Mouse (Mus musculus): ENCODE data around the gene Bok. TPM values are rescaled to one million over a fixed set of nuclear protein-coding genes. Genes with fewer than 3 reads are reported as not detected.

The Bok gene
- polyA plus RNA-seq, 1 experiment from 2014 or later = 66.9 TPM

DNA sequence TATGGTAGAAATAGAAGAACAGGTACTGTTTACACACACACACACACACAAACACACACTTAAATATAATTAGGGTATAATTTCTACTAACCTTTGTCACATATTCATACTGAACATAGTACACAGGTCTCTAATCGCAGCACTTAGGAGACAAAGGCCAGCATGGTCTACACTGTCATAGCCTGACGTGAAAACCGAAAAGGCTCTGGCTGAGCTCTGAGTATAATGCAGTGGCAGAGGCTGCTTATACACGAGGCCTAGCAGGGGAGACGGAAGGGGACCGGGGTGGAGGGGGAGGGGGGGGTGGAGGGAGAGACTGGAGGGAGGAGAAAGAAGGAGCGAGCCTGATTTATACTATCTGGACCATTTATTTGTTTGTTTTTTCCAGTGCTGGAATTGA lies 36.1 kb downstream of the Bok start:
- H3K27ac ChIP-seq (replicated peaks) = no peak overlapping the region
- DNase-seq (ENCODE audit: low spot score) = no peak
- 57% methylated on average over 7 of the region's 7 CpGs for WGBS
- no peaks in the 10 kb centered on the region for H3K4me1 ChIP-seq (replicated peaks; ENCODE audit: control insufficient read depth, insufficient read depth)
- ATAC-seq (ENCODE audit: low FRiP score, low TSS enrichment) = no peak
- H3K9ac ChIP-seq (ENCODE audit: low read length) = no peak overlapping the region
- no peak overlapping the region for H3K4me2 ChIP-seq (replicated peaks; ENCODE audit: low read depth)
- no peaks in the 10 kb centered on the region for H3K36me3 ChIP-seq (ENCODE audit: control insufficient read depth, insufficient read depth, low read length)
- no peak overlapping the region for H3K4me3 ChIP-seq (ENCODE audit: low read depth, low read length)
- H3K27me3 ChIP-seq (ENCODE audit: control insufficient read depth, insufficient read depth, low read length) = no peaks in the 10 kb centered on the region
- TF ChIP-seq EP300 (optimal IDR thresholded peaks at IDR 0.05) (no peak), CTCF (IDR thresholded peaks at IDR 0.05; ENCODE audit: low read depth) (no peak)
- H3K9me3 ChIP-seq (ENCODE audit: control insufficient read depth, low read length) = no peaks in the 10 kb centered on the region

DNA sequence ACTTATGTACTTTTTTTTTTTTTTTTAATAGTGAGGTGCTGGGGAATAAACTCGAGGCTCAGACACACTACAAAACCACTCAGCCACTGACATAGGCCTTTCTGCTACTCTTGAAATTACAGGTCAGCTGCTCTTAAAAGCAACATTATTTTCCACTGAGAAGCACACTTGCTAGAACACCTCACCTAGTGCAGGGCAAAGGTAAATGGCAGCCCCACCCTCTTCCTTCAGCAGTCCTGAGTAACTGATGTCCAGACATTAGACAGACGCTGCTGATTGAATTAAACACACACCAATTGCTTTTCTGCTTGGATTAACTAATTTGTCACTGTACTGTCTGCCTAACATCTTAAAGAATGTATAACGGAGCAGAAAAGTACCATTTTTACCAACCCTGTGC lies 39.2 kb downstream of the Bok start:
- WGBS = 75% methylated on average over 3 of the region's 3 CpGs
- Histone ChIP-seq H3K4me2 (replicated peaks; ENCODE audit: low read depth) (no peak overlapping the region), H3K4me3 (ENCODE audit: low read depth, low read length) (no peak overlapping the region), H3K9ac (ENCODE audit: low read length) (no peak overlapping the region), H3K4me1 (replicated peaks; ENCODE audit: control insufficient read depth, insufficient read depth) (no peaks in the 10 kb centered on the region), H3K27ac (replicated peaks) (no peak overlapping the region), H3K9me3 (ENCODE audit: control insufficient read depth, low read length) (no peaks in the 10 kb centered on the region), H3K36me3 (ENCODE audit: control insufficient read depth, insufficient read depth, low read length) (no peaks in the 10 kb centered on the region), H3K27me3 (ENCODE audit: control insufficient read depth, insufficient read depth, low read length) (no peaks in the 10 kb centered on the region)
- peak; percentile 62 for ATAC-seq (ENCODE audit: low FRiP score, low TSS enrichment)
- TF ChIP-seq CTCF (IDR thresholded peaks at IDR 0.05; ENCODE audit: low read depth) = no peak
- no peak for TF ChIP-seq EP300 (optimal IDR thresholded peaks at IDR 0.05)
- DNase-seq (ENCODE audit: low spot score) = no peak

- ATAC-seq (ENCODE audit: low FRiP score, low TSS enrichment) (no peak; the same call in 1 of the 2 replicates), DNase-seq (ENCODE audit: low spot score) (no peak)
- Histone ChIP-seq H3K27me3 (ENCODE audit: control insufficient read depth, insufficient read depth, low read length) (no peaks in the 10 kb centered on the region), H3K27ac (replicated peaks) (no peak overlapping the region; the same call in 1 of the 2 replicates), H3K4me1 (replicated peaks; ENCODE audit: control insufficient read depth, insufficient read depth) (no peaks in the 10 kb centered on the region), H3K4me2 (replicated peaks; ENCODE audit: low read depth) (no peak overlapping the region), H3K9ac (ENCODE audit: low read length) (no peak overlapping the region), H3K4me3 (ENCODE audit: low read depth, low read length) (no peak overlapping the region), H3K36me3 (ENCODE audit: control insufficient read depth, insufficient read depth, low read length) (no peaks in the 10 kb centered on the region), H3K9me3 (ENCODE audit: control insufficient read depth, low read length) (no peaks in the 10 kb centered on the region)
- WGBS = 89% methylated on average over 5 of the region's 5 CpGs
- no peak for TF ChIP-seq CTCF (IDR thresholded peaks at IDR 0.05; ENCODE audit: low read depth)
- no peak for TF ChIP-seq EP300 (optimal IDR thresholded peaks at IDR 0.05)
These were observed 40.2 kb downstream of the Bok start for GRCm38 (mm10) chr1:93725665-93726064.

GRCm38 (mm10) chr1:93726116-93726515 lies 40.7 kb downstream of the Bok start:
- TF ChIP-seq CTCF (IDR thresholded peaks at IDR 0.05; ENCODE audit: low read depth) (peak; percentile 54), EP300 (optimal IDR thresholded peaks at IDR 0.05) (no peak)
- DNase-seq (ENCODE audit: low spot score) = no peak
- Histone ChIP-seq H3K36me3 (ENCODE audit: control insufficient read depth, insufficient read depth, low read length) (no peaks in the 10 kb centered on the region), H3K9me3 (ENCODE audit: control insufficient read depth, low read length) (no peaks in the 10 kb centered on the region), H3K4me3 (ENCODE audit: low read depth, low read length) (no peak overlapping the region), H3K4me1 (replicated peaks; ENCODE audit: control insufficient read depth, insufficient read depth) (no peaks in the 10 kb centered on the region), H3K9ac (ENCODE audit: low read length) (no peak overlapping the region), H3K27ac (replicated peaks) (no peak overlapping the region; the same call in 1 of the 2 replicates), H3K27me3 (ENCODE audit: control insufficient read depth, insufficient read depth, low read length) (no peaks in the 10 kb centered on the region), H3K4me2 (replicated peaks; ENCODE audit: low read depth) (no peak overlapping the region)
- 62% methylated on average over 3 of the region's 3 CpGs for WGBS
- no peak; the same call in 1 of the 2 replicates for ATAC-seq (ENCODE audit: low FRiP score, low TSS enrichment)

DNA sequence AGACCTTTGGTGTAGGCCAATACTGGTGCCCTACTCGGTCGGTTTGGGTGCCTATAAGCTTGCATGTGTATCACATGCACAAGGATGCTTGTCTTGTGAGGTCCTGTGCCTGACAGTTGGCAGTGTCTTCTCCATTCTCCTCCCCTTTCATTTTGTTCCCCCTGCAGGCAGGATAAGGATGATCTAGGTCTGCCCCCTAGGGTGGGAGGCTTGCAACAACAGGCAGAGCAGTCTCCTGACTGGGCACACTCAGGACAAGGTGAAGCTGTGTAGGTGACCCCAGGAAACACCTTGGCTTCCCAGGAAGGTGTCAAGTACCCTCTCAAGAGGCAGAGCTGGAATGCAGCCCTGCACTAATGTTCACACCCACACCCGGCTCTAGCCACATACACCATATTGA lies 41.5 kb downstream of the Bok start:
- DNase-seq (ENCODE audit: low spot score) = peak; percentile 62
- Histone ChIP-seq H3K9me3 (ENCODE audit: control insufficient read depth, low read length) (no peaks in the 10 kb centered on the region), H3K36me3 (ENCODE audit: control insufficient read depth, insufficient read depth, low read length) (no peaks in the 10 kb centered on the region), H3K9ac (ENCODE audit: low read length) (no peak overlapping the region), H3K4me2 (replicated peaks; ENCODE audit: low read depth) (no peak overlapping the region), H3K27me3 (ENCODE audit: control insufficient read depth, insufficient read depth, low read length) (no peaks in the 10 kb centered on the region), H3K4me3 (ENCODE audit: low read depth, low read length) (no peak overlapping the region), H3K27ac (replicated peaks) (no peak overlapping the region), H3K4me1 (replicated peaks; ENCODE audit: control insufficient read depth, insufficient read depth) (no peaks in the 10 kb centered on the region)
- TF ChIP-seq EP300 (optimal IDR thresholded peaks at IDR 0.05) (no peak), CTCF (IDR thresholded peaks at IDR 0.05; ENCODE audit: low read depth) (peak; percentile 89)
- WGBS = 67% methylated on average over 3 of the region's 3 CpGs
- ATAC-seq (ENCODE audit: low FRiP score, low TSS enrichment) = peak; percentile 49; the same call in 1 of the 2 replicates

GRCm38 (mm10) chr1:93731103-93731502 lies 45.6 kb downstream of the Bok start:
- Histone ChIP-seq H3K27me3 (ENCODE audit: control insufficient read depth, insufficient read depth, low read length) (no peaks in the 10 kb centered on the region), H3K36me3 (ENCODE audit: control insufficient read depth, insufficient read depth, low read length) (no peaks in the 10 kb centered on the region), H3K9me3 (ENCODE audit: control insufficient read depth, low read length) (no peaks in the 10 kb centered on the region), H3K4me2 (replicated peaks; ENCODE audit: low read depth) (no peak overlapping the region), H3K4me3 (ENCODE audit: low read depth, low read length) (no peak overlapping the region), H3K9ac (ENCODE audit: low read length) (no peak overlapping the region), H3K4me1 (replicated peaks; ENCODE audit: control insufficient read depth, insufficient read depth) (no peaks in the 10 kb centered on the region), H3K27ac (replicated peaks) (no peak overlapping the region)
- WGBS = 91% methylated on average over 5 of the region's 5 CpGs
- no peak for DNase-seq (ENCODE audit: low spot score)
- TF ChIP-seq EP300 (optimal IDR thresholded peaks at IDR 0.05) = no peak
- no peak for TF ChIP-seq CTCF (IDR thresholded peaks at IDR 0.05; ENCODE audit: low read depth)
- no peak for ATAC-seq (ENCODE audit: low FRiP score, low TSS enrichment)

All from stomach, postnatal 0 days (tissue).